Mouse (Mus musculus): ENCODE results near the gene Knstrn.

The Knstrn gene

GRCm38 (mm10) chr2:118791591-118792258 is 22.1 kb upstream of the Knstrn start:
- DNase-seq, result no peak

- DNase-seq, result no peak
These were observed 21.6 kb upstream of the Knstrn start for GRCm38 (mm10) chr2:118792259-118792613.

DNA sequence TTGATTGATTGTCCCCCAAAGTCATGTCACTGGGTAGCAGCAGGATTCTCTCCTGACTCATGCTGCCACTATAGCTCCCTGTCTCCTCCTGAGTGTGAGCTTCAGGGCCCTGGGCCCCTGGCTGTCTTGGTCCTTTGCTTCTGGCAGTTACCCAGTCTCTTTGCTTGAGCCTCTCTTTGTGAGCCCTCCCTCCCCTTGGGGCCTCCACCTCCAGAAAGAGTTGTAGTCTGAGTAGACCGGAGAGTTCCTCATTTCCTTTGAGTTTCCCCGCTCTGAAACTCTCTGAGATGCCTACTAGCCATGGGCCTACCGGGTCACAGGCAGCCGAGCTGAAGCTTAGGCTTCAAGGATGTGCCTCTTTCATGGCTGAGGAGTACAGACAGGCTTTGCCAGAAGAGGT is 20.2 kb upstream of the Knstrn start:
- DNase-seq, result no peak

DNA sequence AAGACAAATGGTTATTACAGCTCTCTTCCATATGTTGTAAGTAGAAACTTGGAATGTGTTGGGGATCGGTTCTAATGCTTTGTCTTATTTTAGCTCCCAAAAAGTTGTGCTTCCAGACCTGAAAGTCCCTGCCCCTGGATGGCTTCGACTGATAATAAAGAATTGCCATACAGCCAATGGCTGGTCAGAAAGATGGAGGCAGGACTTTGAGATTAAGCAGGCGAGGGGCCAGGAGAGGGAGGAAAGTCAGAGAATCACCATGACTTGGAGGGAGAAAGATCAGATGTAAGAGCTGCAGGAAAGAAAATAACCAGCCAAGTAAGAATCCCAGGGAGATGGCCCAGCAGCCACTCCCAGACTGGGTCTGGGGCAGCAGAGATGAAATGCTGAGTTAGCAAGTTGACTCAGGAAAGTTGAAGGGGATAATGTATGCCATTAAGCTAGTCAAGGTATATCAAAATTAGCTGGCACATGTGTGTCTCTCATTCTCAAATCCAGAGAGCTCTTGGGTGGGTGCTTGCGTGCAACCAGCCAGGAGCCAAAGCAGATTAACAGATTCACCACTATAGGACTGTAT is 11.2 kb upstream of the Knstrn start:
- no peak for DNase-seq

- no peak for DNase-seq
These were observed 9.3 kb upstream of the Knstrn start for GRCm38 (mm10) chr2:118804474-118804873.

DNA sequence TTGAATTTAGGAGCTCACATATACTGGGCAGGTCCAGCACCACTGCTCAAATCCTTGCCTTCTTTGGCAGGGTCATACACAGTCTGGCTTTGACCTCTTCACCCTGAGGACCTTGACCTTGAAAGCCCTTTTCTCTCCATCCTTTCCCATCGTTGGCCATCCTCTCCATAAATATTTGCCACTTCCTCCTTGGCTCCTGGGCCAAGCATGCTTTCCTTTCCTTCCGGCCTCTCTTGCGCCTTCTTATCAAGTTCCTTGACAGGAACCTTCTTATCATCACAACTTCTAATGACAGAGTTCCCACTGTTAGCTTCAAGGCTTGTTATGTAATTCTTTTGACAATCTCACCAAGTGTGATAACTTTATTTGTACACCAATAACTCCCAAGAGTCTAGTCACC is 8.7 kb upstream of the Knstrn start:
- DNase-seq, result no peak

GRCm38 (mm10) chr2:118805756-118806155 is 8.0 kb upstream of the Knstrn start:
- DNase-seq, result no peak

GRCm38 (mm10) chr2:118806860-118807259 is 6.9 kb upstream of the Knstrn start:
- peak in 1 of 2 experiments; percentile 2 for DNase-seq

DNA sequence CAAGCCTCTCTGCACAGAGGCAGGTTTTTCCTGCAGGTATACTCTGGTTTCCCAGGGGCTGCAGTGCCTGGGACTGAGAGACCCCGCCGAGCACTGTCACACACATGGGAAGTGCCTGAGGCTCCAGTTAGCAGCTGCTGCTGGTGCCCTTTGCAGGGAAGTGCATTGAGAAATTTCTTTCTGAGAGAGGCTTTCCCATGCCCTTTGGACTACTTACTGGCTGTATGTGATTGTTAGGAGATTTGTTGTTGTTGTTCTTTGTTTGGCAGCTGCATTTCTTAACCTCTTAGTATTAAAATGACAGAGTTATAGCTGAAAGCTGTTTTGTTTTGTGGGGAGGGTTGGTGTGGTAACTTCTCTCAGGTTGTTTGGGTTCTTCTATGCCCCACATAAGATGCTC is 2.9 kb upstream of the Knstrn start:
- DNase-seq, result no peak

- no peak for DNase-seq
These were observed 1.1 kb upstream of the Knstrn start for GRCm38 (mm10) chr2:118812724-118813123.

DNA sequence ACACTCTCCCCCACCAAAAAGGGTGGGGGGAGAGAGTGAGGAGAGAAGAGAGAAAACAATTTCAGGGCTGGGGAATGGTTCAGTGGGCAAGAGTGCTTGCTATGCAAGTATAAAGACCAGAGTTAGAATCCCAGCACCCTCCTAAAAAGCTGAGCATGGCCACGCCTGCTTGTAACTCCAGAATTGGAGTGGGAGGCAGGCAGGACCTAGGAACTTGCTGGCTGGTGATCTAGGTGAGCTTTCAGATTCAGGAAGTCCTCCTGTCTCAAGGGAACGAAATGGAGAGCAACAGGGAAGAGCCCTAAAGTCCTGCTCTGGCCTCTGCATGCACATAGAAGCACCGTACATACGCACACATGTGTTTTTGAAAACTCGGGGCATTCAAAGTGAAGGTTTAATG is 9.0 kb downstream of the Knstrn start:
- DNase-seq, result no peak

GRCm38 (mm10) chr2:118824396-118824795 is 10.6 kb downstream of the Knstrn start:
- DNase-seq, result no peak

- DNase-seq, result no peak
These were observed 15.3 kb downstream of the Knstrn start for GRCm38 (mm10) chr2:118829096-118829495.

DNA sequence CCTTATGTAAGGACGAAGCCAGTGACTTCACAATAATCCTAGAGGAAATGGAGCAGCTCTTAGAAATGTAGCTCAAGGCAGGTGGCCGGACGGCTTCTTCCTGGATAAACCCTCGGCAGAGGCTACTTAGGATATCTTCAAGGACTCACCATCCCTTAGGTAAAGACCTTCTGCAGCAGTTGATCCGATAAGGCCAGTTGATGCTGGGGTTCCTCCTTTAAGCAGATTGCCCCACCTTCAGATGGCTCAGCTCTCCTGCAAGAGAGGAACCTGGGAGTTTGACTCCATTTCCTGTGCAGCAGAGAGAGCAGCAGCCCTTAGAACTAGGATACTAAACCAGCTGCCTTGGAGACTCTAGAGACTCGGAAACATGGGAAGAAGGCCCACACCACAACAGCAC is 20.3 kb downstream of the Knstrn start:
- DNase-seq, result no peak

- DNase-seq, result no peak
These were observed 21.3 kb downstream of the Knstrn start for GRCm38 (mm10) chr2:118835115-118835514.

DNA sequence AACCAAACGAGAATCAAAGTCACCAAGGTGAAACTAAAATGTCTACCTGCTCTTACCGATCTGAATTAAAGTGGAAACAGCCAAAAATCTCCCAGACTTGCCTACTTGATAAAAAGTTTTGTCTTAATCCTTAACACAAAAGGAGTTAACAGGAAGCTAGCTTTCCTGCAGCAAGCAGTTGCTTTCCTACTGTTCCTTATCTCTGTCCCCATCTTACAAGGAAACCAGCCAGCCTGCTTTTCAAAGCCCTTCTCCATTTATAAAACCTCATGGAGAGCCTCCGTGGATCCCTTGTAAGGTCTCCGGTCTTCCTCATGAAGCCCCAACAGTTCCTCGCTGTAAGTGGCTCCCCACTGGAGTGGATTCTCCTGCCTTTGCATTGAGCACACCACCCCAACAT is 24.5 kb downstream of the Knstrn start:
- no peak for DNase-seq

GRCm38 (mm10) chr2:118841186-118841585 is 27.4 kb downstream of the Knstrn start:
- no peak for DNase-seq

GRCm38 (mm10) chr2:118841774-118842173 is 28.0 kb downstream of the Knstrn start:
- DNase-seq, result no peak

DNA sequence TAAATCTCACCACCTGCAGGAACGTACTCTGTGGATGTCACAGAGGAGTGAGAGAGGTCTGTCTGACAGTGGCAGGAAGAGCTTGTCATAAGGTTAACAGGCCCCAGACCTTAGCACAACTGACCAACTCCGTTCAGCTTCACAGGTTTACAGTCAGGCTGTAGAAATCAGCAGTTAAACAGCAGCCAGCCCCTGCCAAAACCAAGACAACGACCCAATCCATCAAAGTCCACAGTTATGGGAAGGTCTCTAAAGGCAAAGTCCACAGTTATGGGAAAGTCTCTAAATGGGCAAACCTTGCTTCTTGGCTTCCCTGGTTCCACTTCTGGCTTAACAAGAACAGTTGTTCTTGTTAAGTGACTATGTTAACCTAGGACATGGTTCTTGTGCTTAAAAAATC is 30.6 kb downstream of the Knstrn start:
- DNase-seq, result peak; percentile 61 to 77

DNA sequence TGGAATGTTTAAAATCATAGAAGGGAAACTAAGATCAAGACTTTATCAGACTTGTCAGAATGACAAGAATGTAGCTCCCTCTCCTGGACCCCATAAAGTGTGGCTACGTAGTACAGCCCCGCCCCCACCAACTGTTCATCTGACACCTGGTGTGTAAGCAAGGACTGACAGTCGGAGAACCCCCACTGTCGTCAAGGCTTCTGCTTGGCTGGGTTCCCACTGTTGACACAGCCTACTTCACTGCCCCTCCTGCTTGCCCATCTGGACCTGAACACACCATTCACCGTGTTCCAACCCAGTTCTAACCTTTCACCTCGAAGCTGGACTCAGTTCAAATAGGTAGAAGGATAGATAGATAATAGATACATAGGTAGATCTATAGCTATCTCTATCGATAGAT is 32.4 kb downstream of the Knstrn start:
- peak; percentile 74 to 81 for DNase-seq

DNA sequence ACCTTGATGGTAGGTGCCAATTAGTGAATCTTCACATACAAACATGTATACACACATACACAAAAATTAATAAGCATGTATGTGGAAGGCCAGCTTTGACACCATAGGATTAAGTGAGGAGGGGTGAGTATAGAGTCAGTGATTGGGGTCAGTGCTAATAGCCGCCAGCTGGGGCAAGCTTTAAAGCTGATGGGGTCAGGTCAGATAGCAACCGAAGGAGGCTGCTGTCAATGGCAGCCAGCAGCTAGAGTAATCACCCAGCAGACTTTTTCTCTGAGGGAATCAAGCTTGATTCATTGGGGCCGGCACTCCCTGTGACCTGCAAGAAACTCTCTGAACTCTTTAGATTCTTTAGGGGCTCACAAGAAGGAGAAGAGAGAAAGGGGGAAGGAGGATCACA is 38.0 kb downstream of the Knstrn start:
- no peak for DNase-seq

GRCm38 (mm10) chr2:118861454-118862339 is 47.9 kb downstream of the Knstrn start, which contains the start of gene Ivd:
Gene Ivd, plus strand, starts transcription at chr2:118861954.
- DNase-seq, result peak; percentile 95 to 98

GRCm38 (mm10) chr2:118862340-118862675 is 48.5 kb downstream of the Knstrn start:
- no peak for DNase-seq

GRCm38 (mm10) chr2:118870601-118871000 is 56.8 kb downstream of the Knstrn start:
- DNase-seq, result no peak

All from kidney, postnatal 36 days (tissue).